8 mouse cellular contexts compared by ENCODE assay signal in genomic region chr11:117939004-117939730, GRCm38 (mm10). TPM values are rescaled to one million over a fixed set of nuclear protein-coding genes. Genes with fewer than 3 reads are reported as not detected.
A peak's percentile ranks its signal among the peaks of the same experiment; 100 is the strongest.
DNase-seq lines count a peak whose midpoint lies in the region; ATAC-seq and TF ChIP-seq lines count a peak whose summit lies in the region.

No protein-coding gene starts in this region.

- TF ChIP-seq CTCF in gastrocnemius, adult 2 months (IDR thresholded peaks at IDR 0.05), result no peak

- H3K36me3 ChIP-seq in neural tube, embryonic 11.5 days (ENCODE audit: control insufficient read depth, insufficient read depth, low read length), result no peaks in the 10 kb centered on the region
- H3K36me3 ChIP-seq in midbrain, embryonic 10.5 days, result no peaks in the 10 kb centered on the region

- H3K27me3 ChIP-seq in neural tube, embryonic 11.5 days (ENCODE audit: control insufficient read depth, insufficient read depth, low read length), result no peaks in the 10 kb centered on the region
- peaks cover 65% of the 10 kb centered on the region for H3K27me3 ChIP-seq in midbrain, embryonic 10.5 days (ENCODE audit: low read depth, poor library complexity, severe bottlenecking)

- H3K9me3 ChIP-seq in neural tube, embryonic 11.5 days (ENCODE audit: control insufficient read depth, low read length), result no peaks in the 10 kb centered on the region
- H3K9me3 ChIP-seq in midbrain, embryonic 10.5 days (replicated peaks), result no peaks in the 10 kb centered on the region

- intact Hi-C loops in gastrocnemius, adult 2 months (cut with DNase I), result no loop called here

- DNase-seq in gastrocnemius, adult 2 months, result no peak
- DNase-seq in gastrocnemius, postnatal 4 days (ENCODE audit: low spot score in 2 of 2), result no peak
- no peak for DNase-seq in neural tube, embryonic 11.5 days (ENCODE audit: low spot score)
- no peak for DNase-seq in neural tube, embryonic 10.5 days (ENCODE audit: extremely low spot score, low spot score)
- DNase-seq in midbrain, embryonic 10.5 days (ENCODE audit: low spot score), result no peak
- DNase-seq in kidney, adult 11 months, result no peak

- H3K4me1 ChIP-seq in neural tube, embryonic 11.5 days (ENCODE audit: control insufficient read depth, insufficient read depth, low read length), result peaks cover 27% of the 10 kb centered on the region
- H3K4me1 ChIP-seq in midbrain, embryonic 10.5 days, result peaks cover 81% of the 10 kb centered on the region

- H3K4me3 ChIP-seq in gastrocnemius, adult 2 months, result peak overlapping the region; percentile 34
- H3K4me3 ChIP-seq in neural tube, embryonic 11.5 days (ENCODE audit: low read depth, low read length), result no peak overlapping the region
- peak overlapping the region; percentile 16; the same call in 1 of the 2 replicates for H3K4me3 ChIP-seq in midbrain, embryonic 10.5 days

- ATAC-seq in neural tube, embryonic 11.5 days (ENCODE audit: insufficient read depth, low FRiP score, low TSS enrichment), result no peak
- ATAC-seq in erythroblast, adult 5-6 weeks (replicated peaks; ENCODE audit: low FRiP score, poor library complexity, severe bottlenecking), result no peak
- no peak for ATAC-seq in erythroid progenitor cell, adult 5-6 weeks (replicated peaks; ENCODE audit: low FRiP score, poor library complexity, severe bottlenecking)

- no peak overlapping the region for H3K9ac ChIP-seq in neural tube, embryonic 11.5 days (ENCODE audit: low read length)

- H3K4me2 ChIP-seq in neural tube, embryonic 11.5 days (ENCODE audit: low read depth), result no peak overlapping the region

- peak overlapping the region; percentile 85 for H3K27ac ChIP-seq in gastrocnemius, adult 2 months
- peak overlapping the region; percentile 63 for H3K27ac ChIP-seq in neural tube, embryonic 11.5 days (ENCODE audit: low read depth, low read length)
- H3K27ac ChIP-seq in midbrain, embryonic 10.5 days (replicated peaks), result peak overlapping the region; percentile 86

- 32% methylated on average over 4 of the region's 4 CpGs for WGBS in neural tube, embryonic 11.5 days
- WGBS in midbrain, embryonic 10.5 days, result 24% methylated on average over 4 of the region's 4 CpGs

RNA-seq across cellular contexts. Expression of gene Socs3, which starts 30.7 kb away (rescaled TPM):
- total RNA-seq in gastrocnemius, adult 2 months (2021), result 10 to 100 TPM in 1 of 2 experiments, 1 to 10 TPM in 1; 1.7 to 10.1 TPM
- total RNA-seq in gastrocnemius, postnatal 4 days (2021), result 10 to 100 TPM; 14.0 to 14.8 TPM
- polyA plus RNA-seq in neural tube, embryonic 11.5 days (2014; fragmentation: Nextera tagmentation; extraction: Ambion mirVana), result 3.7 and 5.1 TPM in 2 replicates
- polyA plus RNA-seq in midbrain, embryonic 10.5 days (2016; fragmentation: Nextera tagmentation; extraction: Ambion mirVana), result 14.1 and 14.3 TPM in 2 replicates
- 0.19 and 0.42 TPM in 2 replicates for total RNA-seq in erythroblast, adult 5-6 weeks (2015; ENCODE audit: low replicate concordance)
- 1.3 and 1.5 TPM in 2 replicates for total RNA-seq in erythroblast, adult 5-6 weeks (2017; ENCODE audit: low replicate concordance)
- total RNA-seq in erythroid progenitor cell, adult 5-6 weeks (2015; ENCODE audit: low replicate concordance), result 0.36 and 1.3 TPM in 2 replicates
- total RNA-seq in erythroid progenitor cell, adult 5-6 weeks (2017; ENCODE audit: low replicate concordance), result 1.2 TPM in 1 of 2 replicates, not detected in the other

RNA-seq across cellular contexts. Expression of gene Pgs1, which starts 46.9 kb away (rescaled TPM):
- 10 to 100 TPM; 17.2 to 18.0 TPM for total RNA-seq in gastrocnemius, adult 2 months (2021)
- total RNA-seq in gastrocnemius, postnatal 4 days (2021), result 10 to 100 TPM; 21.6 to 24.6 TPM
- 40.9 and 45.9 TPM in 2 replicates for polyA plus RNA-seq in neural tube, embryonic 11.5 days (2014; fragmentation: Nextera tagmentation; extraction: Ambion mirVana)
- 45.0 and 46.3 TPM in 2 replicates for polyA plus RNA-seq in midbrain, embryonic 10.5 days (2016; fragmentation: Nextera tagmentation; extraction: Ambion mirVana)
- total RNA-seq in erythroblast, adult 5-6 weeks (2015; ENCODE audit: low replicate concordance), result 9.2 and 14.6 TPM in 2 replicates
- 20.8 and 32.9 TPM in 2 replicates for total RNA-seq in erythroblast, adult 5-6 weeks (2017; ENCODE audit: low replicate concordance)
- 10.1 and 13.3 TPM in 2 replicates for total RNA-seq in erythroid progenitor cell, adult 5-6 weeks (2015; ENCODE audit: low replicate concordance)
- 5.1 and 22.5 TPM in 2 replicates for total RNA-seq in erythroid progenitor cell, adult 5-6 weeks (2017; ENCODE audit: low replicate concordance)
